ENCODE assay signal across 8 mouse cellular contexts in the genomic region with DNA sequence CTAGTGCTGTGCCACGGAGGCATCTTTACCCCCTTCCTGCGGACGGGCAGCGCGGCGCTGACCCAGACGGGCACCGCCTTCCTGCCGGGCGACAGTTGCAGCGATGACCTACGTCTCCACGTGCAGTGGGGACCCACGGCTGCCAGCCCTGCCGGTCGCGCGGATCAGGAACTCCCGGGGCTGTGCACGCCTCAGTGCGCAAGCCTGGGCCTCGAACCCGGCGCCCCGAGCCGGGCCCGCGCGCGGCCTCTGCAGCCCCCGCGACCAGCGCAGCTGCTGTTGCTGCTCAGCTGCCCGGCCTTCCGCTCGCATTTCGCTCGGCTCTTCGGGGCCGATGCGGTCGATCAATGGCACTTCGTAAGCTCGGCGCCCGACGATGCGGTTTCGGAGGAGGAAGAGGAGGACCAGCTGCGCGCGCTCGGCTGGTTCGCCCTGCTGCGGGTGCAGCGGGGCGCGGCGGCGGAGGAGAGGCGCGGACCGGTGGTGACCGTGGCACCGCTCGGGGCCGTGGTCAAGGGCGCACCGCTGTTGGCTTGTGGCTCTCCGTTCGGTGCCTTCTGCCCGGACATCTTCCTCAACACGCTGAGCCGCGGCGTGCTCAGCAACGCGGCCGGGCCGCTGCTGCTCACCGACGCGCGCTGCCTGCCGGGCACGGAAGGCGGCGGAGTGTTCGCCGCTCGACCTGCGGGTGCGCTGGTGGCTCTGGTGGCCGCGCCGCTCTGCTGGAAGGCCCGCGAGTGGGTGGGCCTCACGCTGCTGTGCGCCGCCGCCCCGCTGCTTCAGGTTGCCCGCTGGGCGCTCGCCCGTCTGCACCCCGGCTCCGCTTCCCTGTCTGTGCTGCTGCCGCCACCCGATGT. TPM values are rescaled to one million over a fixed set of nuclear protein-coding genes. Genes with fewer than 3 reads are reported as not detected.
DNase-seq lines count a peak whose midpoint lies in the region; ATAC-seq and TF ChIP-seq lines count a peak whose summit lies in the region.

No protein-coding gene starts in this region.

- ATAC-seq in erythroblast, adult 5-6 weeks (replicated peaks; ENCODE audit: low FRiP score, poor library complexity, severe bottlenecking), result peak; percentile 32
- peak; percentile 35; the same call in 1 of the 2 replicates for ATAC-seq in kidney, embryonic 15.5 days (replicated peaks; ENCODE audit: low FRiP score)
- 0 out of 2 replicates have a peak, but pooled peaks have one; percentile 4 for ATAC-seq in midbrain, embryonic 13.5 days
- ATAC-seq in monocyte, adult 5-6 weeks (replicated peaks; ENCODE audit: insufficient number of reproducible peaks, low FRiP score, low TSS enrichment, poor library complexity, severe bottlenecking), result no peak

- H3K27ac ChIP-seq in layer of hippocampus, adult 2 months, result peak overlapping the region; percentile 87
- peak overlapping the region; percentile 61 for H3K27ac ChIP-seq in kidney, embryonic 15.5 days
- H3K27ac ChIP-seq in midbrain, embryonic 13.5 days, result peak overlapping the region; percentile 72; the same call in 1 of the 2 replicates

- H3K9ac ChIP-seq in kidney, embryonic 15.5 days, result peak overlapping the region; percentile 72
- peak overlapping the region; percentile 82 for H3K9ac ChIP-seq in midbrain, embryonic 13.5 days (replicated peaks)

- H3K4me1 ChIP-seq in kidney, embryonic 15.5 days, result peaks cover 19% of the 10 kb centered on the region
- H3K4me1 ChIP-seq in midbrain, embryonic 13.5 days (replicated peaks), result peaks cover 20% of the 10 kb centered on the region

- no peaks in the 10 kb centered on the region for H3K27me3 ChIP-seq in kidney, embryonic 15.5 days
- no peaks in the 10 kb centered on the region for H3K27me3 ChIP-seq in midbrain, embryonic 13.5 days

- peaks cover 53% of the 10 kb centered on the region for H3K36me3 ChIP-seq in kidney, embryonic 15.5 days
- H3K36me3 ChIP-seq in midbrain, embryonic 13.5 days, result peaks cover 37% of the 10 kb centered on the region

- DNase-seq in layer of hippocampus, adult 2 months (ENCODE audit: low spot score in 2 of 2), result no peak
- DNase-seq in layer of hippocampus, postnatal 14 days (ENCODE audit: low spot score in 2 of 2), result no peak
- DNase-seq in NIH3T3 (ENCODE audit: low read depth), result peak; percentile 39
- DNase-seq in thymus, postnatal 25 days, result peak; percentile 42

- peak overlapping the region; percentile 70 for H3K4me3 ChIP-seq in layer of hippocampus, adult 2 months
- H3K4me3 ChIP-seq in kidney, embryonic 15.5 days (replicated peaks), result peak overlapping the region; percentile 73
- peak overlapping the region; percentile 96 for H3K4me3 ChIP-seq in midbrain, embryonic 13.5 days (replicated peaks)

- under 1% methylated on average over 103 of the region's 111 CpGs for WGBS in kidney, embryonic 15.5 days
- WGBS in midbrain, embryonic 13.5 days, result under 1% methylated on average over 91 of the region's 111 CpGs

- TF ChIP-seq CTCF in layer of hippocampus, adult 2 months (conservative IDR thresholded peaks at IDR 0.05), result no peak

- peak overlapping the region; percentile 96 for H3K4me2 ChIP-seq in kidney, embryonic 15.5 days
- peak overlapping the region; percentile 100 for H3K4me2 ChIP-seq in midbrain, embryonic 13.5 days (replicated peaks)

- H3K9me3 ChIP-seq in kidney, embryonic 15.5 days (replicated peaks), result no peaks in the 10 kb centered on the region
- H3K9me3 ChIP-seq in midbrain, embryonic 13.5 days, result no peaks in the 10 kb centered on the region

RNA-seq across cellular contexts. Expression of gene Tysnd1, which starts 0.6 kb away (rescaled TPM):
- total RNA-seq in layer of hippocampus, adult 2 months (2021), result 10 to 100 TPM; 23.3 to 23.8 TPM
- 10 to 100 TPM; 26.3 to 29.6 TPM for total RNA-seq in layer of hippocampus, postnatal 14 days (2021)
- 0.58 and 7.1 TPM in 2 replicates for total RNA-seq in erythroblast, adult 5-6 weeks (2015; ENCODE audit: low replicate concordance)
- total RNA-seq in erythroblast, adult 5-6 weeks (2017; ENCODE audit: low replicate concordance), result 3.2 and 8.8 TPM in 2 replicates
- 33.0 and 36.5 TPM in 2 replicates for polyA plus RNA-seq in kidney, embryonic 15.5 days (2015; fragmentation: Nextera tagmentation; extraction: Ambion mirVana)
- 16.3 and 24.9 TPM in 2 replicates for polyA plus RNA-seq in midbrain, embryonic 13.5 days (2015; fragmentation: Nextera tagmentation; extraction: Ambion mirVana)
- total RNA-seq in monocyte, adult 5-6 weeks (2017), result 6.6 to 14.0 TPM (median 9.7 TPM) in 3 replicates

RNA-seq across cellular contexts. Expression of gene Sar1a, which starts 15.8 kb away (rescaled TPM):
- total RNA-seq in layer of hippocampus, adult 2 months (2021), result 100 to 1,000 TPM; 117 to 124 TPM
- 100 to 1,000 TPM; 118 to 121 TPM for total RNA-seq in layer of hippocampus, postnatal 14 days (2021)
- total RNA-seq in erythroblast, adult 5-6 weeks (2015; ENCODE audit: low replicate concordance), result 37.6 and 50.5 TPM in 2 replicates
- total RNA-seq in erythroblast, adult 5-6 weeks (2017; ENCODE audit: low replicate concordance), result 26.9 and 32.6 TPM in 2 replicates
- 225 and 236 TPM in 2 replicates for polyA plus RNA-seq in kidney, embryonic 15.5 days (2015; fragmentation: Nextera tagmentation; extraction: Ambion mirVana)
- 200 and 207 TPM in 2 replicates for polyA plus RNA-seq in midbrain, embryonic 13.5 days (2015; fragmentation: Nextera tagmentation; extraction: Ambion mirVana)
- 189 to 231 TPM (median 229 TPM) in 3 replicates for total RNA-seq in monocyte, adult 5-6 weeks (2017)

RNA-seq across cellular contexts. Expression of gene Aifm2, which starts 19.1 kb away (rescaled TPM):
- total RNA-seq in layer of hippocampus, adult 2 months (2021), result 1 to 10 TPM; 7.1 to 7.8 TPM
- 1 to 10 TPM; 5.2 to 5.6 TPM for total RNA-seq in layer of hippocampus, postnatal 14 days (2021)
- 0.58 and 0.84 TPM in 2 replicates for total RNA-seq in erythroblast, adult 5-6 weeks (2015; ENCODE audit: low replicate concordance)
- 1.2 and 2.0 TPM in 2 replicates for total RNA-seq in erythroblast, adult 5-6 weeks (2017; ENCODE audit: low replicate concordance)
- polyA plus RNA-seq in kidney, embryonic 15.5 days (2015; fragmentation: Nextera tagmentation; extraction: Ambion mirVana), result 19.6 and 20.5 TPM in 2 replicates
- polyA plus RNA-seq in midbrain, embryonic 13.5 days (2015; fragmentation: Nextera tagmentation; extraction: Ambion mirVana), result 4.9 and 6.5 TPM in 2 replicates
- total RNA-seq in monocyte, adult 5-6 weeks (2017), result 8.5 to 18.3 TPM (median 17.4 TPM) in 3 replicates

RNA-seq across cellular contexts. Expression of gene Ppa1, which starts 47.6 kb away (rescaled TPM):
- 10 to 100 TPM; 96.5 to 98.5 TPM for total RNA-seq in layer of hippocampus, adult 2 months (2021)
- 100 to 1,000 TPM; 102 to 108 TPM for total RNA-seq in layer of hippocampus, postnatal 14 days (2021)
- 14.4 and 18.1 TPM in 2 replicates for total RNA-seq in erythroblast, adult 5-6 weeks (2015; ENCODE audit: low replicate concordance)
- total RNA-seq in erythroblast, adult 5-6 weeks (2017; ENCODE audit: low replicate concordance), result 19.2 and 22.2 TPM in 2 replicates
- polyA plus RNA-seq in kidney, embryonic 15.5 days (2015; fragmentation: Nextera tagmentation; extraction: Ambion mirVana), result 193 and 202 TPM in 2 replicates
- polyA plus RNA-seq in midbrain, embryonic 13.5 days (2015; fragmentation: Nextera tagmentation; extraction: Ambion mirVana), result 230 and 231 TPM in 2 replicates
- 13.3 to 20.4 TPM (median 17.9 TPM) in 3 replicates for total RNA-seq in monocyte, adult 5-6 weeks (2017)

Comparison
In these comparisons a context has a peak if more than half of its experiments do, and no peak if none do; other contexts are left out.
1. DNase-seq: peak in NIH3T3 (single experiment) and thymus, postnatal 25 days (single experiment); none in layer of hippocampus, adult 2 months (0 of 2) and layer of hippocampus, postnatal 14 days (0 of 2).
2. Peak in every context shown above with its lines, with median percentiles within 50 percentile points of each other: H3K27ac ChIP-seq and H3K4me3 ChIP-seq.